Mouse (Mus musculus) CH12.LX (cell line): ENCODE measurements around the gene Slc24a2. TPM values are rescaled to one million over a fixed set of nuclear protein-coding genes. Genes with fewer than 3 reads are reported as not detected.

ENCODE experiments used
- DNase-seq: peaks from one replicate; pipeline ENCODE4 v3.0.0-alpha.2; 2013; ENCODE audit errors: extremely low read depth
- H3K27ac ChIP-seq: 2 replicates; pipeline ENCODE4 v1.5.1; 2012; ENCODE audit warnings: low read depth, mild to moderate bottlenecking, control low read depth, moderate library complexity; ENCODE audit not compliant: insufficient read depth
- H3K27me3 ChIP-seq: replicated peaks from 2 replicates; pipeline ENCODE3; 2012; ENCODE audit warnings: inconsistent platforms
- H3K36me3 ChIP-seq, 2 experiments: replicated peaks in 1 of 2; 2 replicates each; pipeline versions ENCODE3 to v1.6.1; 2012; ENCODE audit warnings: inconsistent platforms in 1 of 2, low read length in 1 of 2, mild to moderate bottlenecking in 1 of 2, mixed read lengths in 1 of 2, moderate library complexity in 1 of 2; ENCODE audit not compliant: control insufficient read depth in 1 of 2, insufficient read depth in 1 of 2
- H3K4me1 ChIP-seq, 2 experiments: 2 replicates each; pipeline ENCODE4 v1.6.1; 2012; ENCODE audit warnings: inconsistent platforms in 1 of 2, moderate library complexity in 1 of 2; ENCODE audit not compliant: insufficient read depth in 2 of 2, control insufficient read depth in 1 of 2
- H3K4me2 ChIP-seq: 2 replicates; pipeline ENCODE4 v1.6.1; 2012; ENCODE audit warnings: low read depth, mild to moderate bottlenecking, control low read depth; ENCODE audit not compliant: poor library complexity, insufficient read depth, severe bottlenecking
- H3K4me3 ChIP-seq, 3 experiments: fragments of 150-350 bp in 1 of 3; sonication (generic) in 1 of 3; replicated peaks in 1 of 3; 2 replicates each; pipeline versions ENCODE3 to v1.5.1; 2011 to 2012; ENCODE audit warnings: low read depth in 2 of 3, low read length in 2 of 3, mild to moderate bottlenecking in 2 of 3, moderate library complexity in 2 of 3, control low read depth in 1 of 3, improper control_type of control experiment in 1 of 3, inconsistent platforms in 1 of 3, mixed read lengths in 1 of 3; ENCODE audit not compliant: poor library complexity in 1 of 3
- H3K79me2 ChIP-seq: replicated peaks from 2 replicates; pipeline ENCODE4 v1.6.1; 2012; ENCODE audit warnings: mild to moderate bottlenecking, moderate library complexity; ENCODE audit not compliant: control insufficient read depth, poor library complexity, insufficient read depth, severe bottlenecking; ENCODE audit errors: extremely low read depth
- H3K9ac ChIP-seq: 2 replicates; pipeline ENCODE4 v1.6.1; 2012; ENCODE audit warnings: low read depth, mild to moderate bottlenecking, control low read depth, moderate library complexity; ENCODE audit not compliant: insufficient read depth
- H3K9me3 ChIP-seq: replicated peaks from 2 replicates; pipeline ENCODE3; 2012; ENCODE audit warnings: low read length, inconsistent platforms, mixed read lengths
- BHLHE40 ChIP-seq: IDR thresholded peaks from 2 replicates; pipeline ENCODE4 v1.6.1; 2011; ENCODE audit warnings: mild to moderate bottlenecking, low read depth, low read length, improper control_type of control experiment
- CHD1 ChIP-seq: IDR thresholded peaks from 2 replicates; pipeline ENCODE4 v1.6.1; 2012; ENCODE audit warnings: low read depth, low read length, improper control_type of control experiment, inconsistent platforms
- E2F4 ChIP-seq: IDR thresholded peaks from 2 replicates; pipeline ENCODE4 v1.6.1; 2011; ENCODE audit warnings: low read depth, low read length, improper control_type of control experiment; ENCODE audit not compliant: insufficient replicate concordance
- ETS1 ChIP-seq: conservative IDR thresholded peaks from 2 replicates; pipeline ENCODE4 v1.6.1; 2012; ENCODE audit warnings: low read depth, mild to moderate bottlenecking, inconsistent platforms, low read length, improper control_type of control experiment, moderate library complexity
- GABPA ChIP-seq: IDR thresholded peaks from 2 replicates; pipeline ENCODE4 v1.6.1; 2012; ENCODE audit warnings: low read depth, low read length, improper control_type of control experiment, inconsistent platforms; ENCODE audit not compliant: insufficient replicate concordance
- NELFE ChIP-seq: IDR thresholded peaks from 2 replicates; pipeline ENCODE4 v1.6.1; 2011; ENCODE audit warnings: low read depth, low read length, improper control_type of control experiment
- PAX5 ChIP-seq: IDR thresholded peaks from 2 replicates; pipeline ENCODE4 v1.6.1; 2012; ENCODE audit warnings: low read length, inconsistent platforms, mixed read lengths
- POLR2A ChIP-seq: IDR thresholded peaks from 2 replicates; pipeline ENCODE4 v1.6.1; 2011; ENCODE audit warnings: low read depth, mild to moderate bottlenecking, improper control_type of control experiment, low read length
- RCOR1 ChIP-seq: conservative IDR thresholded peaks from 2 replicates; pipeline ENCODE4 v1.6.1; 2012; ENCODE audit warnings: low read depth, mild to moderate bottlenecking, inconsistent platforms, low read length, improper control_type of control experiment
- SIN3A ChIP-seq: IDR thresholded peaks from 2 replicates; pipeline ENCODE4 v1.6.1; 2012; ENCODE audit warnings: low read length, improper control_type of control experiment, inconsistent platforms
- SMC3 ChIP-seq: IDR thresholded peaks from 2 replicates; pipeline ENCODE4 v1.6.1; 2011; ENCODE audit warnings: low read depth, low read length, improper control_type of control experiment
- TCF12 ChIP-seq: IDR thresholded peaks from 2 replicates; pipeline ENCODE4 v1.6.1; 2014; ENCODE audit warnings: low read depth, mild to moderate bottlenecking, inconsistent platforms, low read length, improper control_type of control experiment
- USF1 ChIP-seq: IDR thresholded peaks from 2 replicates; pipeline ENCODE4 v1.6.1; 2014; ENCODE audit warnings: low read depth, mild to moderate bottlenecking, inconsistent platforms, low read length, improper control_type of control experiment
- USF2 ChIP-seq: conservative IDR thresholded peaks from 2 replicates; pipeline ENCODE4 v1.6.1; 2011; ENCODE audit warnings: low read depth, low read length, improper control_type of control experiment
- ZC3H11A ChIP-seq: IDR thresholded peaks from 2 replicates; pipeline ENCODE4 v1.6.1; 2012; ENCODE audit warnings: low read depth, mild to moderate bottlenecking, inconsistent platforms, low read length, improper control_type of control experiment
- ZMIZ1 ChIP-seq: IDR thresholded peaks from 2 replicates; pipeline ENCODE4 v1.6.1; 2012; ENCODE audit warnings: low read depth, mild to moderate bottlenecking, inconsistent platforms, low read length, improper control_type of control experiment
- ZNF384 ChIP-seq: IDR thresholded peaks from 2 replicates; pipeline ENCODE4 v1.6.1; 2012; ENCODE audit warnings: low read depth, low read length, improper control_type of control experiment, inconsistent platforms
- dilution Hi-C: fragments of 300-500 bp; cut with MboI; formaldehyde crosslinking; loops from 2 replicates; pipeline ENCODE4 v1.14.3; 2020; ENCODE audit warnings: low sequenced_read_pairs; ENCODE audit not compliant: extremely low pct_unique_long_range_greater_than_20kb, extremely low pct_ligation_motif_present
- in situ Hi-C: fragments of 300-500 bp; cut with MboI; formaldehyde crosslinking; loops from 3 replicates; pipeline ENCODE4 v1.14.3; 2019; ENCODE audit warnings: low sequenced_read_pairs, low pct_ligation_motif_present, low pct_unique_long_range_greater_than_20kb, mixed read lengths
- polyA plus RNA-seq: library from polyadenylated mRNA; unstranded; fragments of >175 nt; gene quantifications from 2 replicates; pipeline ENCODE4 v1.2.1, GENCODE M21; 2012; ENCODE audit warnings: low read depth; ENCODE audit not compliant: insufficient read length
- total RNA-seq, 2 experiments: library from RNA; depleted of rRNA; stranded (reverse); fragments of 300-350 nt in 1 of 2; fragments of >200 nt in 1 of 2; gene quantifications; 2 replicates each; pipeline ENCODE4 v1.2.3; 2012 to 2014

Slc24a2 gene
- total and polyA plus RNA-seq, 3 experiments, result not detected

DNA sequence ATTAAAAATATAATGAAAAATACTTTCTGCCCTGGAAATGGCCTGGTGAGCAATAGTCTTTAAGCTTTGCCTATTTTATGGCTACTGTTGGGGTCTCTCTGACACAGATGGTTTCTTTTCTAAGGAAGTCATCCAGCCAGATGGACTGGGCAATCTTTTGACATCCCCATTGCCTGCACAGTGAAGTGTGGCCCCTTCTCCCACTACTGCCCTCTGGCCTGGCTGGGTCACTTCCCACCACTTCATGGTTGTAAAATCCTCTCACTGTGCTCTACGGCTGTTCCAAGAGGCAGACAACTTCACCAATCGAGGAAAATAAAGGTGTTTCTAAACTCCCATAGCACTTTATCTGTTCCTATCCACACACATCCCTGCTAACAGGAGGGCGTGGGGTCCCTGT is 208.7 kb downstream of the Slc24a2 start:
- Histone ChIP-seq H3K79me2 (no peaks in the 10 kb centered on the region), H3K9me3 (no peaks in the 10 kb centered on the region), H3K4me3 (no peak overlapping the region), H3K9ac (no peak overlapping the region), H3K27me3 (no peaks in the 10 kb centered on the region), H3K36me3 (no peaks in the 10 kb centered on the region), H3K4me2 (no peak overlapping the region)
- no peak for DNase-seq
- dilution Hi-C loops, result no loop called here
- in situ Hi-C loops, result no loop called here
- TF ChIP-seq NELFE, result no peak
- no peak for TF ChIP-seq BHLHE40
- TF ChIP-seq ZNF384, result no peak
- TF ChIP-seq SIN3A, result no peak
- TF ChIP-seq TCF12, result no peak
- no peak for TF ChIP-seq CHD1
- no peak for TF ChIP-seq RCOR1
- TF ChIP-seq USF1, result no peak
- TF ChIP-seq PAX5, result no peak
- TF ChIP-seq GABPA, result no peak
- TF ChIP-seq USF2, result no peak
- TF ChIP-seq POLR2A, result no peak
- TF ChIP-seq ZC3H11A, result no peak
- TF ChIP-seq SMC3, result no peak
- TF ChIP-seq, all 38 proteins: peak for 0
- H3K4me1 ChIP-seq, result no peaks in the 10 kb centered on the region
- H3K27ac ChIP-seq, result no peak overlapping the region

- H3K27ac ChIP-seq, result no peak overlapping the region
- DNase-seq, result no peak
- H3K36me3 ChIP-seq, result no peaks in the 10 kb centered on the region
- dilution Hi-C loops (no loop called here), in situ Hi-C loops (no loop called here)
- no peak overlapping the region for H3K4me2 ChIP-seq
- no peaks in the 10 kb centered on the region for H3K27me3 ChIP-seq
- no peaks in the 10 kb centered on the region for H3K79me2 ChIP-seq
- no peaks in the 10 kb centered on the region for H3K9me3 ChIP-seq
- H3K9ac ChIP-seq, result no peak overlapping the region
- TF ChIP-seq ETS1 (no peak), SIN3A (no peak), ZMIZ1 (no peak), RCOR1 (no peak), E2F4 (no peak), ZC3H11A (no peak)
- TF ChIP-seq, all 38 proteins: peak for 0
- Histone ChIP-seq H3K4me3 (no peak overlapping the region), H3K4me1 (no peaks in the 10 kb centered on the region)
These were observed 210.7 kb downstream of the Slc24a2 start for GRCm38 (mm10) chr4:87019486-87020105.
